Mouse (Mus musculus) gastrocnemius, postnatal 4 days (tissue): ENCODE data around the gene Wbp1l. TPM values are rescaled to one million over a fixed set of nuclear protein-coding genes. Genes with fewer than 3 reads are reported as not detected.

Experiments
- DNase-seq, 2 experiments: peaks; one replicate each; pipeline ENCODE4 v3.0.0; 2021 to 2022; ENCODE audit warnings: low spot score in 2 of 2, mixed read lengths in 2 of 2
- total RNA-seq, 2 experiments: library from RNA; stranded (reverse); gene quantifications; 2 replicates each; pipeline ENCODE4 v1.2.3; 2021

Gene Wbp1l
- total RNA-seq, 2 experiments from 2014 or later = 52.4 to 57.2 TPM

DNA sequence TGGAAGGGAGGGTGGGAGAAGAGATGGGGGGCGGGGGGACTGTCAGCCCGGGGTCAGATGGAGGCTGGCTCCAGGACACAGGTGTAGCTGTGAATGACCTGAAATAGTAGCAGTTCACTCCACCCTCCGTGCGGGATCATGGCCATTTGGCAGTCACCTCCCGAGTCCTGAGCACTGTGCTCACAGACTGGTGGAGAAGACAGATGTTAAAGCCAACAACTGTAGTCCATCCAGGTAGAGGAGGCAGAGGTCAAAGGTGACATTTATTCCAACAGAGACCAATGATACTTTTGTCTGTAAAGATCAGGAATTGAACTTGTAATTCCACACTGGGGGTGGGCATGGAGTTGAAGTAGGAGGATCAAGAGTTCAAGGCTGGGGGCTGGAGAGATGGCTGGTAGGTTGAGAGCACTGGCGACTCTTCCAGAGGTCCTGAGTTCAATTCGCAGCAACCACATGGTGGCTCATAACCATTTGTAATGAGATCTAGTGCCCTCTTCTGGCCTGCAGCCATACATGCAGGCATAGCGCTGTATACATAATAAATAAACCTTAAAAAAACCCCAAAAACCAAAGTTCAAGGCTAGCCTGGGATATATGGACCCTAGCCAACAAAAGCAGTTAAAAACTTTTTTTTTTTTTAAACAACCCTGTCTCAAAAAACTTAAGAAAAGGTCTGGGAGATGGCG lies 6.0 kb upstream of the Wbp1l start:
- no peak for DNase-seq

DNA sequence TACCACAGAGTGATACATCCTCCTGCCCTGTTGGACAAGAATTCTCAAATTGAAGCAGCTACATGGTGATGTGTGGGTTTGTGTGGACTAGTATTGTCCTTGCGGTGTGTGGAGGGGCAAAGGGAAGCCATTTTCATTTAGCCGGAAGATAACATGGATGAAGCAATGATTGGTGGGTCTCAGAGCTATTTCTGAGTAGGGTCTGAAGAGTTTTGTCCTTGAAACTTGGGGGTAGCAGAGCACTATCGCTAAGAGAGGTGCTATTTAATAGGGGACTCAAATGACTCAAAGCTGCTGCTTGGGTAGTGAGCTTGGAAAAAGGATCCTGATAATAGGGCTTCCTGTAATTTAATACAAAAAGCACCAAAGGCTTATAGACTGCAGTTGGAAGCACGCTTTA lies 697 bp upstream of the Wbp1l start:
- DNase-seq = no peak

GRCm38 (mm10) chr19:46599375-46600256 lies 732 bp downstream of the Wbp1l start:
- no peak for DNase-seq

DNA sequence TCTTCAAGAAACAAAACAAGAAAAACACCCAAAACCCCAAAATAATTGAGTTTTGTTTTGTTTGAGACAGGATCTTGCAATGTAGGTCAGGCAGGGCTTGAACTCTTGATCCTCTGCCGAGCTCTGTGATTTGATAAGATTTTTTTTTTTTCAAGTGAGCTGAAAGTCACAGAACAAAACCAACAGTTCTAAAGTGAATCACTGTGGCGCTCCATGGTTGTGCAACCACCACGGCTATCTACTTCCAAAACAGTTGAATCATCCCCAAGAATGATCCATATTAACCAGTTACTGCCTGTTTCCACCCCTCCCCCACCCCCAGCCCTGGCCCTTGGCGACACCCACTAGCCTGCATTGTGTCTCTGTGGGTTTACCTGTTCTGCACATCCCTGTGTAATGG lies 1.5 kb downstream of the Wbp1l start:
- DNase-seq = no peak

- no peak for DNase-seq
These were observed 2.6 kb downstream of the Wbp1l start for GRCm38 (mm10) chr19:46601491-46601890.

DNA sequence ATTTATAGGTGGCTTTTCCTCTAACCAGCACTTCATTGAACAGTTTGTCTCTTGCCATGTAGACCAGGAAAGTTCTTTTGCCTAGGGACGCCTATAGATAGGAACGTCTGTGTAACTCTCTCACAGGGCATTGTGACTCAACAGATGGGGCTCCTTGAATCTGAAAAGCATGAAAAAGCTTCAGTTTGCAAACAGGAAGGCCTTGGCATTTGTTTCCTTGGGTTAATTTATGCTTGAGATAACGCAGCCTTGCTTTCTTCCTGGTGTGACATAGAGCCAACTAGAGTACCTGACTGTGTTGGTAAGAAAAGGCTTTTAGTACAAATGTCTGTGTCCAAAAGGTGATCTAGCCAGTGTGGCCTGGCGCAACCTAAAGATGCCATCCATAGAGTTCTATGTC lies 3.5 kb downstream of the Wbp1l start:
- DNase-seq = no peak

DNA sequence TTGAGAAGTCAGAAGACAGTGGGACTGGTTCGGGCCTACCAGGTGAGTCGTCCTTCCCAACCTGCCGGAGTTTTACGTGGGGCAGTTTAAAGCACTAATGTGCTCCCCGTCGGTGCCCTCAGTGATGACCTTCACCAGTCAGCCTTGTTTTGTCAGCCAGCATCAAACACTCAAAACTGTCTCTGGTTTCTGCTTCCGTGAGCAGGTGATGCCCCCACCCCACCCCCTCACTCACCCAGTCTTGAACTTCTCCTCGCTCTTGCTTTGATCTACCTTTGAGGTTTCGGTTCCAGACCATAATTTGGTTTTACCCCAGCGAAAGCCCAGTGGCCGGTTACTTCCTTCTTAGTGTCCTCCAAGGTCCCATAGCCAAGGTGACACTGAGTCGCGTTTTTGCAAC lies 7.8 kb downstream of the Wbp1l start:
- DNase-seq = no peak

DNA sequence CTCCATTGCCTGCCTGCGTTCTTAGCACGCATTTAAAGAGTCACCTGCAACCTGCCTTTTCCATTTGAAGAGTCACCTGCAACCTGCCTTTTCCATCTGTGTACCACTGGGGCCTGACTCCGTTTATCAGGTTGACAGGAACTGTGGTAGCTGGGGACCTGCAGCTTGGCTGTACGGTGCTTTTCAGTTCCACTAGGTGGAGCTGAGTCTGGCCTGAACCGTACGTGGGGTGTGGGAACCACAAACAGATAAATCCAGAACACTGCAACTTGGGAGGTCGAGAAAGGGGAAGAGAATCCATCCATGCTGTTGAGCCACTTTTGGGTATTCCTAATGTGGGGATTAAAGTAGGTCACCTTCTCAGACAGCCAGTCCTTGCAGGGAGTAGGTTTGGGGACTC lies 8.5 kb downstream of the Wbp1l start:
- no peak for DNase-seq

- DNase-seq = no peak
These were observed 9.3 kb downstream of the Wbp1l start for GRCm38 (mm10) chr19:46608158-46608557.

- DNase-seq = no peak
These were observed 17.5 kb downstream of the Wbp1l start for GRCm38 (mm10) chr19:46616378-46616777.

DNA sequence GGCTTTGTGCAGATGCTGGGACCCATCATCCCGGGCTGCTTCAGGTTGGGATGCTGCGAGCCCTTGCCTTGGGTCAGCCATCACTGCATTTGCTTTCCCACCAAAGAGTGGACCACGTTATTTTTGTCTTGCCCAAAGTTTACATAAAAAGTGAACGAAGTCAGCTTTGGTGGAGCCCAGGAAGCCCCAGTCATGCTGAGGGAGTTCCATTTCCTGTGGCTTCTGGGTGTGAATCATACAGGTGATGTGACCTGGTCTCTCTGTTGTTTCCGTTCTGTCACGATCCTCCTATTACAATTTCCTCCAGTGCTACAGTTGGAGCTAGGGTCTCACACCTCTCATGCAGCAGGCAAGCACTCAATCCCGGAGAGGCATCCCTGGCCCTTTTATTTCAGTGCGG lies 18.5 kb downstream of the Wbp1l start:
- no peak for DNase-seq

DNA sequence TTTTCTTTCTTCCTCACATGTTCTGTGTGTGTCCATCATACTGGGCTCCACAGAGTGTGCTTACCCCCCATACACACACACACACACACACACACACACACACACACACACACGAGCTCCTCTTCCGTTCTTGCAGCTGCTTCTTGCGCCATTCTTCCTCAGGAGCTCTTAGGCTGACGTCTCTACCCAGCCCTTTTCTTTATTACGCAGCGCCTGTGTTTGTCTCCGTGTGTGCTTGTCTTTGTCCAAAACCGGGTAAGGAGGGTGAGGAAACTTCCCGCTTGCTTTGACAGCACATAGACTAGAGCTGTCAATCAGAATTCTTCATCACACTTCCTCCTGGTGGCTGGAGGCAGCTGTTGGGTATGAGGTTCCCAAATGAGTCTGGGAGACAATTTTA lies 19.4 kb downstream of the Wbp1l start:
- no peak for DNase-seq

DNA sequence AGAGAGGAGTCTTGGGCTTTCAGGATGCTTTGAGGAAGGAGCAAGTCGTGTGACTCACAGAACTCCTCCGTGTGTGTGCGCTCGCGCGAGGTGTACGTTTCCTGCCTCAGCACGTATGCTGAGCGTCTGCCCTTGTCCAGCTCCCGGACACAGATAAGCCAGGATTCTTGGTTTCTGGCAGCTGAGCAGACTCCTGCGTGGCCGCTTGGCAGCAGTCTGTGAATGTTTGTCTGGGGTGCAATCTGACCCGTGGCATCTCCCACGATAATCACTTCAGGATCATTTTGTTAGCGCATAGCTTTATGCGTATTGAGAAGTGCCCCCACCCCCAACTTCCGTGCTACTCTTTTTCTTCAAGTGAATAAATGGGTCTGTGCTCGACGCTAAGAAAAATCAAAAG lies 20.1 kb downstream of the Wbp1l start:
- DNase-seq = no peak

GRCm38 (mm10) chr19:46619518-46619917 lies 20.6 kb downstream of the Wbp1l start:
- no peak for DNase-seq

- DNase-seq = no peak
These were observed 21.3 kb downstream of the Wbp1l start for GRCm38 (mm10) chr19:46620016-46620808.

- DNase-seq = no peak
These were observed 22.6 kb downstream of the Wbp1l start for GRCm38 (mm10) chr19:46621236-46622183.

GRCm38 (mm10) chr19:46622659-46623193 lies 23.8 kb downstream of the Wbp1l start:
- no peak for DNase-seq

GRCm38 (mm10) chr19:46623194-46623667 lies 24.3 kb downstream of the Wbp1l start:
- peak in 1 of 2 experiments; percentile 55 for DNase-seq

GRCm38 (mm10) chr19:46623790-46624772 lies 25.2 kb downstream of the Wbp1l start:
- DNase-seq = peak in 1 of 2 experiments; percentile 53
